Mouse (Mus musculus): ENCODE measurements around the gene Cd300lg.

- TF ChIP-seq CTCF (IDR thresholded peaks at IDR 0.05; ENCODE audit: control insufficient read depth, insufficient read depth, insufficient replicate concordance, low read depth, low read length): no peak
- no peak for TF ChIP-seq POLR2A (IDR thresholded peaks at IDR 0.05; ENCODE audit: control insufficient read depth, low read depth, low read length)
Measured at GRCm38 (mm10) chr11:102006688-102007087, 34.6 kb upstream of the Cd300lg start.

All from testis, adult 2 months (tissue).